Mouse (Mus musculus) limb, embryonic 11.5 days (tissue): ENCODE results near the gene Pole. TPM values are rescaled to one million over a fixed set of nuclear protein-coding genes. Genes with fewer than 3 reads are reported as not detected.
A peak's percentile ranks its signal among the peaks of the same experiment; 100 is the strongest.

ENCODE experiments used
- ATAC-seq: fragments of 200-750 bp; cut with Nextera tagmentation; 2 replicates; pipeline ENCODE4 v1.8.0; 2017; ENCODE audit warnings: low read depth; ENCODE audit not compliant: insufficient number of reproducible peaks, low FRiP score, low TSS enrichment
- DNase-seq: peaks from one replicate; pipeline ENCODE4 v3.0.0-alpha.2; 2015; ENCODE audit warnings: low spot score
- H3K27ac ChIP-seq: fragments of 300-500 bp; sonication (generic); replicated peaks from 2 replicates; pipeline ENCODE4 v1.5.1; 2014; ENCODE audit warnings: low read depth, mild to moderate bottlenecking, low read length
- H3K27me3 ChIP-seq: fragments of 300-500 bp; sonication (generic); 2 replicates; pipeline ENCODE4 v1.6.1; 2014; ENCODE audit warnings: mild to moderate bottlenecking, low read length, mixed read lengths; ENCODE audit not compliant: control insufficient read depth, insufficient read depth
- H3K36me3 ChIP-seq: fragments of 300-500 bp; sonication (generic); 2 replicates; pipeline ENCODE4 v1.6.1; 2014; ENCODE audit warnings: mild to moderate bottlenecking, low read length, moderate library complexity, mixed read lengths; ENCODE audit not compliant: control insufficient read depth, insufficient read depth
- H3K4me1 ChIP-seq: fragments of 300-500 bp; sonication (generic); 2 replicates; pipeline ENCODE4 v1.6.1; 2014; ENCODE audit warnings: low read length, mixed read lengths; ENCODE audit not compliant: control insufficient read depth, insufficient read depth
- H3K4me2 ChIP-seq: fragments of 300-500 bp; sonication (generic); 2 replicates; pipeline ENCODE4 v1.6.1; 2014; ENCODE audit warnings: low read depth, mild to moderate bottlenecking, moderate library complexity; ENCODE audit not compliant: severe bottlenecking
- H3K4me3 ChIP-seq: fragments of 300-500 bp; sonication (generic); 2 replicates; pipeline ENCODE4 v1.5.1; 2014; ENCODE audit warnings: low read depth, low read length
- H3K9ac ChIP-seq: fragments of 300-500 bp; sonication (generic); 2 replicates; pipeline ENCODE4 v1.6.1; 2014; ENCODE audit warnings: mild to moderate bottlenecking, low read length
- H3K9me3 ChIP-seq: fragments of 300-500 bp; sonication (generic); 2 replicates; pipeline ENCODE4 v1.6.1; 2016; ENCODE audit warnings: low read length; ENCODE audit not compliant: control insufficient read depth
- WGBS: fragments of 180-500 bp; shearing (Covaris S2); extraction: QIAGEN DNeasy Blood & Tissue Kit; methylation state at CpG from one replicate; pipeline ENCODE4 v1.1.7; 2014; 5-methylcytosine and 5-hydroxymethylcytosine counted together
- polyA plus RNA-seq: library from polyadenylated mRNA; unstranded; fragments of >200 nt; fragmentation: Nextera tagmentation; extraction: Ambion mirVana; gene quantifications from 2 replicates; pipeline ENCODE4 v1.2.1, GENCODE M21; 2014

Gene Pole
- polyA plus RNA-seq, 1 experiment from 2014 or later = 46.7 TPM

GRCm38 (mm10) chr5:110354716-110355115 lies 68.6 kb downstream of the Pole start:
- DNase-seq (peak; percentile 69), ATAC-seq (no peak)
- H3K4me1 ChIP-seq = peaks cover 3% of the 10 kb centered on the region; the same call in 1 of the 2 replicates
- no peak overlapping the region for H3K4me2 ChIP-seq
- WGBS = 22% methylated on average over 7 of the region's 7 CpGs
- H3K36me3 ChIP-seq = no peaks in the 10 kb centered on the region
- no peak overlapping the region for H3K4me3 ChIP-seq
- H3K27ac ChIP-seq = no peak overlapping the region
- no peak overlapping the region for H3K9ac ChIP-seq
- H3K9me3 ChIP-seq = no peaks in the 10 kb centered on the region
- H3K27me3 ChIP-seq = peaks cover 3% of the 10 kb centered on the region; the same call in 1 of the 2 replicates

GRCm38 (mm10) chr5:110357531-110358179 lies 71.5 kb downstream of the Pole start:
- DNase-seq (peak; percentile 95), ATAC-seq (peak; percentile 46; the same call in 1 of the 2 replicates)
- H3K27me3 ChIP-seq = peaks cover 3% of the 10 kb centered on the region; the same call in 1 of the 2 replicates
- WGBS = 43% methylated on average over 8 of the region's 9 CpGs
- no peak overlapping the region for H3K4me2 ChIP-seq
- H3K4me3 ChIP-seq = no peak overlapping the region
- no peaks in the 10 kb centered on the region for H3K36me3 ChIP-seq
- H3K9me3 ChIP-seq = no peaks in the 10 kb centered on the region
- H3K27ac ChIP-seq = no peak overlapping the region
- peaks cover 3% of the 10 kb centered on the region; the same call in 1 of the 2 replicates for H3K4me1 ChIP-seq
- no peak overlapping the region for H3K9ac ChIP-seq

- H3K4me2 ChIP-seq = no peak overlapping the region
- ATAC-seq (no peak), DNase-seq (no peak)
- H3K4me3 ChIP-seq = no peak overlapping the region
- H3K9me3 ChIP-seq = no peaks in the 10 kb centered on the region
- WGBS = 92% methylated on average over 6 of the region's 6 CpGs
- no peak overlapping the region for H3K9ac ChIP-seq
- H3K27ac ChIP-seq = no peak overlapping the region
- no peaks in the 10 kb centered on the region for H3K36me3 ChIP-seq
- peaks cover 13% of the 10 kb centered on the region for H3K4me1 ChIP-seq
- H3K27me3 ChIP-seq = no peaks in the 10 kb centered on the region
Observed at GRCm38 (mm10) chr5:110361465-110361864, 75.4 kb downstream of the Pole start.

- ATAC-seq = peak; percentile 29
- Histone ChIP-seq H3K4me3 (peak overlapping the region; percentile 39), H3K27ac (no peak overlapping the region), H3K9ac (peak overlapping the region; percentile 58), H3K9me3 (no peaks in the 10 kb centered on the region), H3K36me3 (peaks cover 6% of the 10 kb centered on the region; the same call in 1 of the 2 replicates), H3K4me2 (peak overlapping the region; percentile 92), H3K4me1 (peaks cover 12% of the 10 kb centered on the region), H3K27me3 (no peaks in the 10 kb centered on the region)
- no peak for DNase-seq
- 1% methylated on average over 28 of the region's 28 CpGs for WGBS
Observed at GRCm38 (mm10) chr5:110362813-110363178, 76.7 kb downstream of the Pole start.

- 1% methylated on average over 72 of the region's 72 CpGs for WGBS
- peak; percentile 76 for ATAC-seq
- H3K4me1 ChIP-seq = peaks cover 10% of the 10 kb centered on the region
- DNase-seq = peak; percentile 86
- peak overlapping the region; percentile 58 for H3K9ac ChIP-seq
- H3K4me3 ChIP-seq = peak overlapping the region; percentile 39
- H3K4me2 ChIP-seq = peak overlapping the region; percentile 92
- no peak overlapping the region for H3K27ac ChIP-seq
- no peaks in the 10 kb centered on the region for H3K27me3 ChIP-seq
- H3K9me3 ChIP-seq = no peaks in the 10 kb centered on the region
- H3K36me3 ChIP-seq = peaks cover 8% of the 10 kb centered on the region; the same call in 1 of the 2 replicates
Observed at GRCm38 (mm10) chr5:110363179-110363821, 77.2 kb downstream of the Pole start.

- peaks cover 10% of the 10 kb centered on the region for H3K4me1 ChIP-seq
- peak overlapping the region; percentile 39; the same call in 1 of the 2 replicates for H3K4me3 ChIP-seq
- peak overlapping the region; percentile 58; the same call in 1 of the 2 replicates for H3K9ac ChIP-seq
- no peaks in the 10 kb centered on the region for H3K27me3 ChIP-seq
- 29% methylated on average over 11 of the region's 11 CpGs for WGBS
- ATAC-seq = peak; percentile 38; the same call in 1 of the 2 replicates
- peaks cover 8% of the 10 kb centered on the region; the same call in 1 of the 2 replicates for H3K36me3 ChIP-seq
- DNase-seq = no peak
- H3K9me3 ChIP-seq = no peaks in the 10 kb centered on the region
- no peak overlapping the region for H3K27ac ChIP-seq
- peak overlapping the region; percentile 92 for H3K4me2 ChIP-seq
Observed at GRCm38 (mm10) chr5:110363822-110364545, 77.9 kb downstream of the Pole start.

GRCm38 (mm10) chr5:110376802-110377433 lies 90.8 kb downstream of the Pole start:
- no peak overlapping the region for H3K27ac ChIP-seq
- no peaks in the 10 kb centered on the region for H3K9me3 ChIP-seq
- DNase-seq (peak; percentile 88), ATAC-seq (no peak)
- H3K27me3 ChIP-seq = no peaks in the 10 kb centered on the region
- H3K4me2 ChIP-seq = no peak overlapping the region
- peaks cover 23% of the 10 kb centered on the region for H3K36me3 ChIP-seq
- WGBS = 57% methylated on average over 8 of the region's 8 CpGs
- H3K4me3 ChIP-seq = no peak overlapping the region
- no peak overlapping the region for H3K9ac ChIP-seq
- peaks cover 4% of the 10 kb centered on the region for H3K4me1 ChIP-seq

GRCm38 (mm10) chr5:110378181-110378583 lies 92.1 kb downstream of the Pole start:
- peak; percentile 46 for DNase-seq
- peak; percentile 23; the same call in 1 of the 2 replicates for ATAC-seq
- Histone ChIP-seq H3K4me3 (no peak overlapping the region), H3K9me3 (no peaks in the 10 kb centered on the region), H3K4me2 (no peak overlapping the region), H3K36me3 (peaks cover 23% of the 10 kb centered on the region), H3K9ac (no peak overlapping the region), H3K4me1 (peaks cover 4% of the 10 kb centered on the region), H3K27ac (no peak overlapping the region), H3K27me3 (no peaks in the 10 kb centered on the region)
- WGBS = 32% methylated on average over 20 of the region's 20 CpGs
